Mouse (Mus musculus) kidney, postnatal 36 days (tissue): ENCODE data around the gene St6galnac3.

Source experiments
- DNase-seq, 2 experiments: peaks; one replicate each; pipeline ENCODE4 v3.0.0; 2021 to 2022; ENCODE audit warnings: mixed read lengths in 2 of 2

St6galnac3 gene

DNA sequence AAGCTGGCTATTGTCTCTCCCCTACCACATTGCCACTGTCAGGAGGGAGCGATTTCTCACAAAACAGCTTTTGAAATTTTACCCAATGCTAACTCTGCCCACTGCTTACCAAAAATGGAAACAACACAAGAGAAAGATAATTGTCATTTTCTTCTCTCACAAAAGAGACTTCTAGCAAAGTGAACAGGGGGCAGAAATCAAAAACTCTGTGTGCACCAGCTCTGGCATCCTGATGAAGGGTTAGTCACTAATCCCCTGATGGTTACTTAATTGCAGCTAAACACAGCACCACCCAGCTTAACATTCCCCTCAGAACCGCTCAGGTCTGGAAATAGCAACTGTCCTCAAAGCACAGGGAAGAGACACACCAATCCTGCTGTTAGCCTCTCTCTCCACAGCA, 144.3 kb downstream of the St6galnac3 start:
- DNase-seq = no peak

DNA sequence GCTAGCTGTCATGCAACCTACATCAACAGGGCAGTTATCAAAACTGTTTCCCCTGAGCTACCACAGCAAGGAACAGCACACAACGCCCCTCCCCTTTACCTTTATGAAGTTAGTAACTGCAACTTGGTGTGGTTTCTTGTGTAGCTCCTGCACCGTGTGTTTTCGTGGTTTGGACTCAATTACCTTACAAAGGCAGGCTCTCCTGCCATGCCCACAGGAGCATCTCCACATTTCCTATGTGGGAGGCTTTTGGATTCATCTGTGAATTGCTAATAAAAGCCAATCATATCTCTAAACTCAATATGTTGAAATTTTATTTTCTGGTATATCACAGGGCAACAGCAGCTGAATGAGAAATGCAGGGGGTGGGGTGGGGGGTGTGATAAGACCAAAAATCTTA, 144.8 kb downstream of the St6galnac3 start:
- DNase-seq = no peak

GRCm38 (mm10) chr3:153577286-153577685, 147.7 kb downstream of the St6galnac3 start:
- DNase-seq = no peak

DNA sequence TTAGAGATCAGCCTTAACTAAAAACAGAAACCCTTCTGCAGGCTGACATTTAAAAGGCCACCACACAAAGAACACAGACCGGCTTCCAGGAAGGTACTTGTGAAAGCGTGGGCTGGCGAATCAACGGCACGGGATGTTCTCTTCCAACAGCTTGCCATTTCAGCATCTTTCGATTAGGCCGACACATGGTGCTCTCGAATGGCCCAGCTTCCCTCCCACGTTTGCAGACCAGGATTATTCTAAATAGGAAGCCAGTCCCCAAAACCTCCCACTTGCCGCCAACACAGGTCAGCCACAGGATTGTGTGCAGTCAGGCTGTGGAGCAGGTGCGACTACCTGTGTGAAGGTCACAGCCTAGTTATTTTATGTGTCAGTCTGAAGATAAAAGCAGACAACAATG, 153.8 kb downstream of the St6galnac3 start:
- DNase-seq = no peak

DNA sequence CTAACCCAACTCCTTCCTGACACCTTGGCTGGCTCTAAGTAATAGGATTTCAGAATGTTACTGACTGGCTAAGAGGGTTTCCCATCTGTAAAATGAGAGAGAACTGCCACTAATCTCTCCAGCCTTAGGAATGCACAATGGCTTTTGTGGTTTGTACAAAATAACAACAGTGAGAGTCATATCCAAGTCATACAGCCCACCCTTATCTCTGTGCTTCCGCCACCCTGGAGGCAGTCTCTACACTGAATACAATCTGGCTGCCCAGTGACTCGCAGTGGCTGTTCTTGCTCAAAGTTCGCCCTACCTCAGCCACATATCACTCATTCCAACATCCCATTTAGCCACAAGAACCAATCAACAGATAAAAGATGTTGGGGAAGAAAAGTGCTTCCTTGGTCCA, 156.2 kb downstream of the St6galnac3 start:
- DNase-seq = no peak

GRCm38 (mm10) chr3:153567913-153568312, 157.1 kb downstream of the St6galnac3 start:
- no peak for DNase-seq

DNA sequence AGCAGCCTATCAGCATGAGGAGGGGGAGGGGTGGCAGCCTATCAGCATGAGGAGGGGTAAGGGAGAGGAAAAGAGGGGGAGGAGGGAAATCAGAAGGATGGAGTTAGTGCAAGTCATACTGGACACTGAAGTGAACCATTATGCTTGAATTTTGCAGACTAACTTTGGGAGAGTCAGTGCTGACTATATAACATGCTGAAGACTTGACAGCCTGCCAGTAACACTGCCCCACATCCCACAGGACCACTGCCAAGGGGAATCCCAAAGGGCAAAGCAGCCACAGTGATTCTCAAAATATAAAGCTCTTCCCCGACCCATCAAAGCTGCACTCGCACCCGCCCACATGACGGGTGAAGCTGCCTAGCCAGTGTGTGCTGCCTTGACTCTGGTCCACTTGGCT, 157.5 kb downstream of the St6galnac3 start:
- DNase-seq = no peak

DNA sequence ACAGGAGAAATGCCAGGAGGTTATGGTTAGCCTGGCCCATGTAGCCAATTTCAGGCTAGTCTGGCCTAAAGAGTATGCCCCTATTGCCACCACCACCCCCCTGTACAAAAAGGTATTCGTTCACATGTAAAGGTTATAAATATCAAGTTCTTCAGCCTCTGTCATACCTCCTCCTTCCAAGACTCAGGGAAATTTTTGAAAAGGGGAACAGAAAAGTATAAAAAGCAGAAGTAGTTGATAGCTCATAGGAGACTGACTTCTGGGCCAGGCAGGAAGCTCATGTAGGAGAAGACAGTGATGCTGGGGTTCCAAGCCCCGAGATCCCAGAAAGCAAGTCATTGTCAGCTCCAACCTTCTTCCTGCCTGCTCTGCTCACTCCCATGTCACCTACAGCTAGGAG, 158.9 kb downstream of the St6galnac3 start:
- DNase-seq = no peak

DNA sequence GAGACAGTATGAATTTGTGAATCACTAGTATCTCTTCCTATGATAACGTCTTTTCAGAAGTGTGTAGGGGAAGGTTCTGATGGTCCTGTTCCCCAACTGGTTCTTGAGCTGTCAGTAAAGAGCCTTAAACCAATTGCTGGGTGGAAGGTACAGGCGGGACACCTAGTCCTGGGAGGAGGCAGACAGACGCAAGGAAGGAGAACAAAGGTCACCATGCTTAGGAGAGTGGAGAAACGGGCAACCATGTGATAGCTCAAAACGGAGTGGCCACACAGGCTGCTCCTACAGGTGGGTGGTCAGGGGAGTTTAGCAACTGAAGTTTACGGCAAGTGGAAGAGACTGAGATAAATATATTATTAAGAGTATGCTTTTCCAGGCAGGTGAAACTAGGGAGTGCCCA, 164.1 kb downstream of the St6galnac3 start:
- DNase-seq = peak; percentile 19 to 21

- no peak for DNase-seq
These were observed 165.4 kb downstream of the St6galnac3 start for GRCm38 (mm10) chr3:153559586-153559985.

DNA sequence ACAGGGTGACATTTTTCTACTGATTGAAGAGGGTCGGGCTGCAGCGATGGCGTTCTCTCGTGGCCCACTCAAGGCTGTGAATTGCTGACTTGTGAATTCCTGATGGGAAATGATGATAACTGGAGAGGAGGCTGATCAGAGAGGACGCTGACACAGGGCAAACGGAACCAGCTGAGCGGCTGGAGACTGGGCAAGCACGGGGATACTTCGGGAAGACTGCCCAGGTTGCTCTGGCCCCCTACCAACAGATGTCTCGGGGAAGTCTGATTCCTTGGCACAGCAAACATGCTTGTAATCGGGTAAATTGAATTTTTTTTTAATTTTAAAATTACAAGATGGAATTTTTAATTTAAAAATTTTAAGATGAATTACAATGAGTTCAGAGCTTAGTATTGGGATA, 168.4 kb downstream of the St6galnac3 start:
- DNase-seq = peak in 1 of 2 experiments; percentile 20

DNA sequence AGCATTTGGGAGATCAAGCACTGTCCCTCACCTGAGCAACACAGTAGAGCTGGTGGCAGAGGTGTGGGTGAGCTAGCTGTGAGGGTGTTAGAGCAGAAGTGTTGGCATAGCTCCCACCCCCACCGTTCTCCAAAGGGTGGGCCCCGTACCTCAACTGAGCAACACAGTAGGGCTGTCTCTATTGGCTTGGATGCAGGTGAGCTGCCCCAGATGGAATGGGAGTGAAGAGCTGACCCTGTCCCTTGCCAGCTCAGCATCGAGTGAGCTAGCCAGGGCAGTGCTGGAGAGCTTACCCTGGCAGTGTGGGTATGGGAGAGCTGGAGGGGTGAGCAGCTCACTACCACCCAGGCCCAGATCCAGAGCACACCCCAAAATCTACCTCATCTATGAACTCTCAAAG, 171.3 kb downstream of the St6galnac3 start:
- DNase-seq = no peak

- DNase-seq = no peak
These were observed 171.7 kb downstream of the St6galnac3 start for GRCm38 (mm10) chr3:153553226-153553625.

DNA sequence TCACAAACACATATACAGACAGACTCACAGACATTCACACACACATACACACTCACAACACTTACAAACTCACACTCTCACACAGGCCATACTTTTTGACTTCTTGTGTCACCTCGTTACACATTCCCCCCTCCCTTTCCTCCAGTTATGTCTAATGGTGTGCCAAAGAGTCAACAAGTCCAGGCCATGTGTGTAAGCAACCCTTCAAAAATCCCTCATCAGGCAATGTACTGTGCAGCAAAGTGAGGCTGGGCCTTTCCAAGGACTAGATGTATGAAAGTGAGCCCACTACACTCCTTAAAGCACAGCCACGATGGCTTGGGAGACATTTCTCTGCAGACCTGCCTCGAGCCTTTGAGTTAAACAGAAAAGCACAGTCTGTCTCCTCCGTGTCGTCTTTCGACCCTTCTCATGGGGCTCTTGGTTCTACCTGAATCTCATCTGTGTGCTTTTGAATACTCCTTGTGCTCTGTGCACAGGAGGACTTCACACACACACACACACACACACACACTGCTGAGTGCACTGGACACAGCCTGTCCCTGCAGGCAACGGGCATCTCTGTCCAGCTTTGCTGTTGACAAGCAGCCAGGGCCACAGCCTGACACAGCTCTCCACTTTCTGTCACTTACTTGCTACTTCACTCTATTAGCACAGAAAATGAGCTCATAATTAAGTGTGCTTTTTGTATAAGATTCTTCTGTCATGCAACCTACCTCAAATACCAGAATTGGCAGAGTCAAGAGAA, 177.9 kb downstream of the St6galnac3 start:
- no peak for DNase-seq

DNA sequence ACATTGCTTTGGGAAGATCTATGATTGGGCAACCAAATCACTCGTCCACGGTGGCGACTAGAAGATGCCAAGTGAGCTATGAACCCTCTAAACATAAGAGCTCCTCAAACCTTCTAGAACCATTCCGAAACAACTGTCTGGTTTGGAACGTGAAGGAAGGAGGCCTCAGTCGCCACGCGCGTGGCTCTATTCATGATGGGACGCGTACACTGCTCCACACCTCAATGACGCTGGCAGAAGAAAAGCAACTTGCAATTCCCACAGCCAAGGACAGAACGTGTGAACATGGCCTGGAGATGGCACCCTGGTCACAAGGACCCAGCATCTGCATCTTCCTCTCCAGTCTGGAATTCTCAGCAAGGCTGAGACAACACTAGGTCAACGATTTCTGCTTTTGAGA, 185.1 kb downstream of the St6galnac3 start:
- DNase-seq = no peak

DNA sequence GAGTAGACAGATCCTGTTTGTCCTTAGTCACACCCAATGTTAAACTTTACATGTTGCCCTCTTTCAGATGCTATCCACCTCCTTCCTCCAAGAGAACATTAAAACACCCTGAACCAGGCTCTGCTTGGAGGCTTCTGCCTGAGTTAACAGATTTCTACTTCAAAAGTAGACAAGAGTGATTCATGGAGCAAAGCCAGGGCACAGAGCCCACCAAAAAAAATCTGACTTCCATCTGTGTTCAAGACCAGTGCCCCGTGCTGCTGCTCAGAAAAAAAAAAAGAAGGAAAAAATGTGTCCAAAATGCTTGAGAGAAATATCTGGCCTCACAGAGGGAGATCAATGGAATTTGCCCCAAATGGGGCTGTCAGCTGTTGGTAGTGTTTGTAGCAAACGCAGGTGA, 186.6 kb downstream of the St6galnac3 start:
- DNase-seq = no peak

- no peak for DNase-seq
These were observed 187.5 kb downstream of the St6galnac3 start for GRCm38 (mm10) chr3:153537435-153537834.

GRCm38 (mm10) chr3:153536260-153536659, 188.7 kb downstream of the St6galnac3 start:
- no peak for DNase-seq

DNA sequence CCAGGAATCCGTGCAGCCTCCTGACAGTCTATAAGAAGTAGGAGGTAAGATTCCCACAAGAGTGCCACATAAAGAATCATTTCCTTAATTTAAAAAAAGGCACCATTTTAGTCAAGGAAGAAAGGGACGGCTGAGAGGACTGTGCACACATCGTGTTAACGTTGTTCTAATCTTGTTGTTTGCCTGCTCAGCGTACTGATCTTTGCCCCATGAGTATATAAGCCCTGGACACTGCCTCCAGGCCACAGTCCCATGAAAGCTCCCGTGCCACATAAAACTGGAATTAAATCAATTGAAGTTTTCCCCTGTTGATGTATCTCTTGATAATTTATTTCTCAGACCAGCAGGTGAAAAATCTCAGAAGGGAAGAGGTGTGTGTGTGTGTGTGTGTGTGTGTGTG, 195.8 kb downstream of the St6galnac3 start:
- no peak for DNase-seq

DNA sequence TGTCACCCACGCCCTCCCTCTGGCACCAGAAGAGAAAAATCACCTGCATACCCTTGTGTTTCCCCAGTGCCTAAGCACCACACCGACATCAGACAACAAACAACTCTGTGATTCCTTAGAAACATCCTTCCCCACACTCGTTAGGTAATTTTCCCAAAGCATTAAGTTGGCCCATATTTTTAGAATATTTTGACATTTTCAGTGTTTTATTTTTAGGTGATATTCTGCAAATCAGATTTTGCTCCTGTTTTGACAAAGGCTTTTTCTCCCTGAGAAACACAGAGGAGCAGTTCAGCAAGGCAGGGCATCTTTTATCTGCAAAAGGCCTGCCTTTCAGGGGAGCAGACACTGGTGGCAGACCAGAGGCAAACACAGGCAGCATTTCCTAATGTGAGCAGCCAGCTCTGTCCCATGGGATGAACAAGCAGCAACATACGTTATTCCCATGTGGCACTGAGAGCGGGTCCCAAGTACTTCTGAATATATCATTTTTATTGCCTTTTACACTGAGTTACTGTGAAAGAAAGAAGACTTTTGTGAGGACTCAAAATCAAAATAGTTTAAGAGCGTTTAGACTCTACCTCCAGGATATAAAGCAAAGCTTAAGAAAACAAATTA, 199.7 kb downstream of the St6galnac3 start:
- DNase-seq = no peak

DNA sequence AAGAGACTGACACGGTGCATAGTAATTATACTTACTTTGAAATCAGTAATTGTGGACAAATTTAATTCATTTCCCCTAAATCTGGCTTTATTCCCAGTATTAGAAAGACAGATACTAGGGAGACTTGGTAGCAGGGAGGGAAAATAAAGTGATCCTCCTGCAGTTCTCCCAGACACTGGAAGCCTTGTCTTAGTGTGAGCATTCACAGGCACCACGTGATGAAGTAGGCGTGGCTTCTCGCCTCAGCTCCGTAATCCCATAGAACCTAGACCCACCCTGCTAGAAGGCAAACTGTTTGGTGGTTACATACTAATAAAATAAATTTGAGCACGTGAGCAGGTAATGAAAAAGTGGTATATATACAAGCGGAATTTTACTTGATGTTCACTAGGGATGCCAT, 208.1 kb downstream of the St6galnac3 start:
- DNase-seq = no peak

DNA sequence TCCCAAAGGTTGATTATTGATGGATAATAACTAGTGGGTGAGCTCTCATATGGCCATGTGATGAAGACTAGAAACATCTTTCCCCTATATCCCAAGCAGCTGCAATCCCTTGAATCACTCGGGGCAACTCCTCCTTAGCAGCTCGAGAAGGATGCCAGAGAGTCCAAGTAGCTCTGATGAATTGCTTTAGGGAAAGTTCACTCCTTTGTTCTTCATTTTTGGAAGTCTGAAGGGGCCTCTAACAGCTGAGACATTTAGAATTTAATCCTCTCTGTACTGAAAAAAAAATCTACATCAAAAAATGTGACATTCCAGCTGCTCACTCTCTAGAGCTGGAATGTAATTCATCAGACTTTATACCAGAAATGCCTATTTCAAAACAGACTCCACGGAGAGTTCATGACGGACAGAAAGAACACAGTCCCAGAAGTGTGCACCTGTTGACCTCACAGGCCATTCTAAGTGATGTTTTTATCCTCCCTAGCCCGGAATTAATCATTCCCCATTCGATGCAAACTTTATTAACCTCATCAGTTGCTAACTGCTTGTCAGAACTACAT, 211.4 kb downstream of the St6galnac3 start:
- DNase-seq = no peak

- DNase-seq = no peak
These were observed 212.4 kb downstream of the St6galnac3 start for GRCm38 (mm10) chr3:153512545-153512944.

GRCm38 (mm10) chr3:153511151-153511580, 213.8 kb downstream of the St6galnac3 start:
- no peak for DNase-seq
